Mouse (Mus musculus): ENCODE measurements around the gene Plpp7. TPM values are rescaled to one million over a fixed set of nuclear protein-coding genes. Genes with fewer than 3 reads are reported as not detected.
A peak's percentile ranks its signal among the peaks of the same experiment; 100 is the strongest.

Gene Plpp7
- polyA plus RNA-seq, 1 experiment from 2014 or later: 2.6 TPM

GRCm38 (mm10) chr2:32087606-32088005 is 7.7 kb upstream of the Plpp7 start:
- Histone ChIP-seq H3K36me3 (ENCODE audit: control insufficient read depth, insufficient read depth, low read length) (no peaks in the 10 kb centered on the region), H3K27ac (replicated peaks) (no peak overlapping the region), H3K4me2 (replicated peaks; ENCODE audit: low read depth) (no peak overlapping the region), H3K9ac (ENCODE audit: low read length) (no peak overlapping the region), H3K27me3 (ENCODE audit: control insufficient read depth, insufficient read depth, low read length) (peaks cover 5% of the 10 kb centered on the region; the same call in 1 of the 2 replicates), H3K4me1 (replicated peaks; ENCODE audit: control insufficient read depth, insufficient read depth) (peaks cover 2% of the 10 kb centered on the region; the same call in 1 of the 2 replicates), H3K9me3 (ENCODE audit: control insufficient read depth, low read length) (no peaks in the 10 kb centered on the region), H3K4me3 (ENCODE audit: low read depth, low read length) (no peak overlapping the region)
- TF ChIP-seq EP300 (optimal IDR thresholded peaks at IDR 0.05): no peak
- no peak for TF ChIP-seq CTCF (IDR thresholded peaks at IDR 0.05; ENCODE audit: low read depth)
- WGBS: 67% methylated on average over 4 of the region's 4 CpGs
- ATAC-seq (ENCODE audit: low FRiP score, low TSS enrichment): no peak
- DNase-seq (ENCODE audit: low spot score): no peak

GRCm38 (mm10) chr2:32088372-32088981 is 6.9 kb upstream of the Plpp7 start:
- Histone ChIP-seq H3K9me3 (ENCODE audit: control insufficient read depth, low read length) (no peaks in the 10 kb centered on the region), H3K4me3 (ENCODE audit: low read depth, low read length) (peak overlapping the region; percentile 8; the same call in 1 of the 2 replicates), H3K4me2 (replicated peaks; ENCODE audit: low read depth) (peak overlapping the region; percentile 41; the same call in 1 of the 2 replicates), H3K4me1 (replicated peaks; ENCODE audit: control insufficient read depth, insufficient read depth) (peaks cover 2% of the 10 kb centered on the region; the same call in 1 of the 2 replicates), H3K9ac (ENCODE audit: low read length) (no peak overlapping the region), H3K27me3 (ENCODE audit: control insufficient read depth, insufficient read depth, low read length) (peaks cover 3% of the 10 kb centered on the region; the same call in 1 of the 2 replicates), H3K27ac (replicated peaks) (no peak overlapping the region), H3K36me3 (ENCODE audit: control insufficient read depth, insufficient read depth, low read length) (no peaks in the 10 kb centered on the region)
- peak; percentile 25 for DNase-seq (ENCODE audit: low spot score)
- ATAC-seq (ENCODE audit: low FRiP score, low TSS enrichment): 0 out of 2 replicates have a peak, but pooled peaks have one; percentile 28
- WGBS: 6% methylated on average over 35 of the region's 35 CpGs
- TF ChIP-seq EP300 (optimal IDR thresholded peaks at IDR 0.05) (no peak), CTCF (IDR thresholded peaks at IDR 0.05; ENCODE audit: low read depth) (no peak)

GRCm38 (mm10) chr2:32089606-32090005 is 5.7 kb upstream of the Plpp7 start:
- Histone ChIP-seq H3K27me3 (ENCODE audit: control insufficient read depth, insufficient read depth, low read length) (peaks cover 3% of the 10 kb centered on the region; the same call in 1 of the 2 replicates), H3K36me3 (ENCODE audit: control insufficient read depth, insufficient read depth, low read length) (no peaks in the 10 kb centered on the region), H3K4me1 (replicated peaks; ENCODE audit: control insufficient read depth, insufficient read depth) (no peaks in the 10 kb centered on the region), H3K27ac (replicated peaks) (no peak overlapping the region), H3K9ac (ENCODE audit: low read length) (no peak overlapping the region), H3K4me2 (replicated peaks; ENCODE audit: low read depth) (no peak overlapping the region), H3K4me3 (ENCODE audit: low read depth, low read length) (no peak overlapping the region), H3K9me3 (ENCODE audit: control insufficient read depth, low read length) (no peaks in the 10 kb centered on the region)
- TF ChIP-seq EP300 (optimal IDR thresholded peaks at IDR 0.05): no peak
- no peak for TF ChIP-seq CTCF (IDR thresholded peaks at IDR 0.05; ENCODE audit: low read depth)
- ATAC-seq (ENCODE audit: low FRiP score, low TSS enrichment) (no peak), DNase-seq (ENCODE audit: low spot score) (no peak)
- 63% methylated on average over 3 of the region's 3 CpGs for WGBS

- no peak overlapping the region for H3K4me2 ChIP-seq (replicated peaks; ENCODE audit: low read depth)
- no peak overlapping the region for H3K9ac ChIP-seq (ENCODE audit: low read length)
- no peak overlapping the region for H3K4me3 ChIP-seq (ENCODE audit: low read depth, low read length)
- 0 out of 2 replicates have a peak, but pooled peaks cover 3% of the 10 kb centered on the region for H3K27me3 ChIP-seq (ENCODE audit: control insufficient read depth, insufficient read depth, low read length)
- no peak for ATAC-seq (ENCODE audit: low FRiP score, low TSS enrichment)
- DNase-seq (ENCODE audit: low spot score): no peak
- H3K9me3 ChIP-seq (ENCODE audit: control insufficient read depth, low read length): no peaks in the 10 kb centered on the region
- H3K4me1 ChIP-seq (replicated peaks; ENCODE audit: control insufficient read depth, insufficient read depth): no peaks in the 10 kb centered on the region
- no peaks in the 10 kb centered on the region for H3K36me3 ChIP-seq (ENCODE audit: control insufficient read depth, insufficient read depth, low read length)
- TF ChIP-seq CTCF (IDR thresholded peaks at IDR 0.05; ENCODE audit: low read depth) (no peak), EP300 (optimal IDR thresholded peaks at IDR 0.05) (no peak)
- WGBS: 80% methylated on average over 2 of the region's 2 CpGs
- H3K27ac ChIP-seq (replicated peaks): no peak overlapping the region
Measured at GRCm38 (mm10) chr2:32090145-32090544, 5.2 kb upstream of the Plpp7 start.

- Histone ChIP-seq H3K9me3 (ENCODE audit: control insufficient read depth, low read length) (no peaks in the 10 kb centered on the region), H3K27ac (replicated peaks) (no peak overlapping the region), H3K36me3 (ENCODE audit: control insufficient read depth, insufficient read depth, low read length) (no peaks in the 10 kb centered on the region), H3K9ac (ENCODE audit: low read length) (no peak overlapping the region), H3K4me2 (replicated peaks; ENCODE audit: low read depth) (no peak overlapping the region), H3K27me3 (ENCODE audit: control insufficient read depth, insufficient read depth, low read length) (0 out of 2 replicates have a peak, but pooled peaks cover 3% of the 10 kb centered on the region), H3K4me3 (ENCODE audit: low read depth, low read length) (no peak overlapping the region), H3K4me1 (replicated peaks; ENCODE audit: control insufficient read depth, insufficient read depth) (no peaks in the 10 kb centered on the region)
- DNase-seq (ENCODE audit: low spot score) (no peak), ATAC-seq (ENCODE audit: low FRiP score, low TSS enrichment) (no peak)
- WGBS: 61% methylated on average over 3 of the region's 3 CpGs
- TF ChIP-seq EP300 (optimal IDR thresholded peaks at IDR 0.05) (no peak), CTCF (IDR thresholded peaks at IDR 0.05; ENCODE audit: low read depth) (no peak)
Measured at GRCm38 (mm10) chr2:32091956-32092355, 3.4 kb upstream of the Plpp7 start.

GRCm38 (mm10) chr2:32094001-32094707 is 1.2 kb upstream of the Plpp7 start:
- WGBS: 77% methylated on average over 7 of the region's 7 CpGs
- H3K27ac ChIP-seq (replicated peaks): no peak overlapping the region
- ATAC-seq (ENCODE audit: low FRiP score, low TSS enrichment): peak; percentile 66

More at GRCm38 (mm10) chr2:32094001-32094707, 1.2 kb upstream of the Plpp7 start:
- H3K4me2 ChIP-seq (replicated peaks; ENCODE audit: low read depth): no peak overlapping the region
- H3K27me3 ChIP-seq (ENCODE audit: control insufficient read depth, insufficient read depth, low read length): 0 out of 2 replicates have a peak, but pooled peaks cover 1% of the 10 kb centered on the region
- no peaks in the 10 kb centered on the region for H3K9me3 ChIP-seq (ENCODE audit: control insufficient read depth, low read length)
- no peak overlapping the region for H3K4me3 ChIP-seq (ENCODE audit: low read depth, low read length)
- TF ChIP-seq CTCF (IDR thresholded peaks at IDR 0.05; ENCODE audit: low read depth) (no peak), EP300 (optimal IDR thresholded peaks at IDR 0.05) (no peak)
- no peaks in the 10 kb centered on the region for H3K4me1 ChIP-seq (replicated peaks; ENCODE audit: control insufficient read depth, insufficient read depth)
- DNase-seq (ENCODE audit: low spot score): peak; percentile 45
- H3K36me3 ChIP-seq (ENCODE audit: control insufficient read depth, insufficient read depth, low read length): no peaks in the 10 kb centered on the region
- H3K9ac ChIP-seq (ENCODE audit: low read length): no peak overlapping the region

All from stomach, postnatal 0 days (tissue).